Mouse (Mus musculus): Measurements from ENCODE around the gene Vmn2r83. TPM values are rescaled to one million over a fixed set of nuclear protein-coding genes. Genes with fewer than 3 reads are reported as not detected.
"Not testable (repeated sequence)": the region's sequence is repeated elsewhere in the genome, so short reads cannot be mapped to it uniquely, and the experiment has no call there.

Gene Vmn2r83
- polyA plus RNA-seq (2016; fragmentation: Nextera tagmentation; extraction: Ambion mirVana), result not detected in 2 replicates

DNA sequence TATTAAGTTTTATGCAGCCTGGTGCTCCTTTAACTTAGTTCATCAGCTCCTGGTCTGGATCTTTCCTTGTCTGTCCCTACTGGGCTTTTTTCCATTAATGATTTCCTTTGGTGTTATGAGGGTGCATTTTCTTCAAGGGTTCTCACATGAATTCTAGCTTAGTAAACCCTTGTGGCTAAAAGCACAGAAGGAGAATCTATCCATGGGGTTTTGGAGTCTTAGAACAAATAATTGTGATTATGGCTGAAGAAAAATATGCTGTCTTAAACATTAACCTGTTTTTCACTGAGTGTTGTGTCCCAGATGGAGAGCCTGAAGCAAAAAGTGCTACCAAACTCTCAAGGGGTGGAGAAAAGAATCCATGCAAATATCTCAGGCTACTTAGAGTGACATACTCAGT lies at the start of gene Vmn2r83:
Gene Vmn2r83 (plus strand): TSS at position 301 of the 400 bp plus-strand sequence.
- no peaks in the 10 kb centered on the region for H3K9me3 ChIP-seq
- no peaks in the 10 kb centered on the region for H3K36me3 ChIP-seq (replicated peaks)
- ATAC-seq (ENCODE audit: low FRiP score), result no peak
- no peak within 1 kb of the TSS for H3K4me2 ChIP-seq
- no peaks in the 10 kb centered on the region for H3K27me3 ChIP-seq
- no peaks in the 10 kb centered on the region for H3K4me1 ChIP-seq
- no peak within 1 kb of the TSS for H3K9ac ChIP-seq
- no peak within 1 kb of the TSS for H3K27ac ChIP-seq
- H3K4me3 ChIP-seq (replicated peaks), result no peak within 1 kb of the TSS

DNA sequence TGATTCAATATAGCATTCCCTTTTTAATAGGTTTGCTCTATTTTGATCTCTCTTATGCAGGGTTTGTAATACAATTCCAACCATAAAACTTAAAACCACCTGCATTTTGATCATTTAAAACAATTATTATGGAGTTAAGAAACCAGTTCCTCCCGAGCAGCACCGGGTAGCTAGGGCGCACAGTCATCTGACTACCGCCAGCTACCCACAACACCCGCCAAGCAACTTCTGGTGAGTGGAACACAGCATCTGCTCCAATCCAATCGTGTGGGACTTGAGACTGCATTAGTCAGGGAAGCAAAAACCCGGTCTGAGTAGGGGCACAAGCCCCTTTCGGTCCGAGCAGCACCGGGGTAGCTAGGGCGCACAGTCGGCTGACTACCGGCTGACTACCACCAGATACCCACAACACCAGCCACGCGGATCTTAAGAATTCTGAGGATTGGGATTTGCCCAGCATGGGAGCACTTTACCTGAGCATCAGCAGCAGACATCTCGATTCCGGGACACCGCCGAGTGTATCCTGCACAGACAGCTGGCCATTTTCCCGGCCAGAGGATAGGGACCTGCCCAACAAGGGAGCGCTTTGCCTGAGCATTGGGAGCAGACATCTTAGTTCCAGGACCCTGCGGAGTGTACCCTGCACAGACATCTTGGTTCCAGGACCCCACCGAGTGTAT lies 33.2 kb upstream of the Vmn2r83 start:
- H3K4me1 ChIP-seq; H3K4me3 ChIP-seq (replicated peaks); H3K4me2 ChIP-seq; H3K9me3 ChIP-seq; H3K27ac ChIP-seq; ATAC-seq (ENCODE audit: low FRiP score); H3K27me3 ChIP-seq; H3K9ac ChIP-seq; H3K36me3 ChIP-seq (replicated peaks): not testable (repeated sequence)
- WGBS, result 89% methylated on average over 23 of the region's 23 CpGs

DNA sequence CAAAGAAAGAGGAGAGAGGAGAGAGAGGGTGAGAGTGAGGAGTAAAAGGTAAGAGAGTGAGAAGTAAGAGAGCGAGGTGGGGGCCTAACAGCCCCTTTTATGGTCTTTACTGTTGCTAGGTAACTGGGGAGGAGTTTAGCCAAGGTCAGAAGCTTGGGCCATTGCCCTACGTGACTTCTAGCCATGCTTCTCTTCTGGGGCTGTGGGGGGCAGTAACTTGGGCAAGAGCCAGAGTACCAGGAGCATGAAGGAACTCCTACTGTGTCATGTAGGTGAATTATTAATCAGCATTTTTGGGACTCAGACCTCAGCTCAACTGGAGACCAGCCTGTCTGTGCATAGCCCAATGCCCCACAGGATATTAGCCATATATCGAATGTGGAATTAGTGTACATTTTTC lies 27.4 kb downstream of the Vmn2r83 start:
- Histone ChIP-seq H3K27me3 (no peaks in the 10 kb centered on the region), H3K36me3 (replicated peaks) (no peaks in the 10 kb centered on the region), H3K4me3 (replicated peaks) (no peak overlapping the region), H3K9me3 (no peaks in the 10 kb centered on the region), H3K4me1 (no peaks in the 10 kb centered on the region), H3K27ac (no peak overlapping the region), H3K4me2 (no peak overlapping the region), H3K9ac (no peak overlapping the region)
- ATAC-seq (ENCODE audit: low FRiP score), result no peak
- 56% methylated on average over 3 of the region's 3 CpGs for WGBS

DNA sequence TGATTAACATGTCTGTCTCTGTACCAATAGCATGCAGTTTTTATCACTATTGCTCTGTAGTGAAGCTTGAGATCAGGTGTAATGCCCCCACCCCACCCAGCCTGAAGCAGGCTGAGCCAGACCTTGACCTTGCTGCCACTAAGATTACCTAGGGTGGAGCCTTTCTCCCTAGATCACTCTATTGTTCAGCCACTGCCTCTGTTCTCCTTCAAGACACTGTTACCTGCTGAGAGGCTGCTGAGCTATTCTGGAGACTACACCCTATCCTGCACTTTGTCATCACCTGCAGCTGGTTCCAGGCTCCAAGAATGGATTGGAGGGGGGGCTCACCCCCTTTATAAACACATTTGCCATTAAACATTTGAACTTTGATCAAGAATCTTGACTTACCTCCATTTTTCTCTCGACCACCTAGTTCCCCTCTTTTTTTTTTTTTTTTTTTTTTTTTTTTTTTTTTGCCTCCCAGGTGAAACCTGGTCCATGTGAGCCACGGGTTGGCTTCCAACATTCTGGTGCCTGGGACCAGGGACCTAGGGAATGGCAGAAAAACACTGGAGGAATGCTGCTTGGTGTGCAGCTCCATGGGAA lies 28.3 kb downstream of the Vmn2r83 start:
- Histone ChIP-seq H3K9ac (no peak overlapping the region), H3K36me3 (replicated peaks) (no peaks in the 10 kb centered on the region), H3K27ac (no peak overlapping the region), H3K4me2 (no peak overlapping the region), H3K27me3 (no peaks in the 10 kb centered on the region), H3K4me1 (no peaks in the 10 kb centered on the region), H3K9me3 (no peaks in the 10 kb centered on the region), H3K4me3 (replicated peaks) (no peak overlapping the region)
- 42% methylated on average over 2 of the region's 2 CpGs for WGBS
- no peak for ATAC-seq (ENCODE audit: low FRiP score)

DNA sequence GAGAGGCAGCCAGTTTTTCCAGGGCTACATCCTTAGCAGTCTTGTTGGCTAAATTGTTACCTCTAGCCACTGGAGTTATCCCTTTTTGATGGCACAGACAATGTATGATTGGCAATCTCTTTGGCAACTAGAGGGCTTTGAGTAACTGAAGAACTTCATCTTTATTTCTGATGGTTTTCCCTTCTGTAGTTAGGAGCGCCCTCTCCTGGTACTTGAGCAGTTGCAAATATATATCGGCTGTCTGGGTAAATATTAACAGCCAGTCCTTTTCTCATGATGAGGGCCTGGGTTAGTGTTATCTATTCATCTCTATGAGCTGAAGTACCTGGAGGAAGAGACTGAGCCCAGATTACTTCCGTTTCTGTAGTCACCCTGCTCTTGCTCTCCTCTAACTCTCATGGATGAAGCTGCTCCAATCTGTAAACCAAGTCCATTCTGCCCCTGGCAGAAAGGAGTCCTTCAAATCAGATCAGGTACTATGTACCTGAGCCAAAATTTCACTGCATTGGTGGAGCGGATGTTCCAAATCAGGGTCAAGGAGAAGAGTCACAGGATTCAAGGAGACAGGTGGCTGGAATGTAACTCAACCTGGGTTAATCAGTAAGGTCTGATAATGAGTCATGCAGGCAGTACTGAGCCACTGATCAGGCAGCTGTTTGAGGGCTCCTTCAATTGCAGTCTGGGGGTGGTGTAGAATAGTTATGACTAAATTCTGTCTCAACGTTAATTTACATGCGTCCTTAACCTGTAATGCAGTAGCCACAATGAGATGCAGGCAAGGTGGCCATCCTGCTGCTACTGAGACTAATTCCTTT lies 34.5 kb downstream of the Vmn2r83 start:
- WGBS, result 71% methylated on average over 6 of the region's 6 CpGs
- ATAC-seq (ENCODE audit: low FRiP score), result no peak
- Histone ChIP-seq H3K9ac (no peak overlapping the region), H3K27ac (no peak overlapping the region), H3K4me1 (no peaks in the 10 kb centered on the region), H3K9me3 (no peaks in the 10 kb centered on the region), H3K4me2 (no peak overlapping the region), H3K36me3 (replicated peaks) (no peaks in the 10 kb centered on the region), H3K4me3 (replicated peaks) (no peak overlapping the region), H3K27me3 (no peaks in the 10 kb centered on the region)

DNA sequence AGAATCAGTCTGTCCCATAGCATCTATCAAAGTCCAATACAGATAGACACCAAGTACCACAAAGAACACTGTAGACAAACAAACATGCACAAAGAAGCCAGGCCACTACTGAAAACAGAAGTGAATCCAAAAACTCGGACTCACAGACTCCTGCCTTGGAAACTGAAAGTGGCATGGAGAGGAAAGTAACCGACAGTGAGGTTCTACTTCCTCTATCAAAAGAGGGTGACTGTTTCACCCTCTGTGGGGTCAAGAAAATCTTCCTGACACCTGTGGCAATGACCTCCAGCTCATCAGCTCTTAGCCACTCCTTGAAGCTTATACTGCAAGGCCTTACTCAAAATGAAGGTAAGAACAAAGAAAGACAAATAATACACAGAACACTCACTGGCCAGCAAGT lies 38.2 kb downstream of the Vmn2r83 start:
- no peak for ATAC-seq (ENCODE audit: low FRiP score)
- no peaks in the 10 kb centered on the region for H3K9me3 ChIP-seq
- H3K4me2 ChIP-seq, result no peak overlapping the region
- H3K27me3 ChIP-seq, result no peaks in the 10 kb centered on the region
- H3K9ac ChIP-seq, result no peak overlapping the region
- WGBS, result 85% methylated on average over 2 of the region's 2 CpGs
- H3K27ac ChIP-seq, result no peak overlapping the region
- no peaks in the 10 kb centered on the region for H3K36me3 ChIP-seq (replicated peaks)
- H3K4me1 ChIP-seq, result no peaks in the 10 kb centered on the region
- H3K4me3 ChIP-seq (replicated peaks), result no peak overlapping the region

DNA sequence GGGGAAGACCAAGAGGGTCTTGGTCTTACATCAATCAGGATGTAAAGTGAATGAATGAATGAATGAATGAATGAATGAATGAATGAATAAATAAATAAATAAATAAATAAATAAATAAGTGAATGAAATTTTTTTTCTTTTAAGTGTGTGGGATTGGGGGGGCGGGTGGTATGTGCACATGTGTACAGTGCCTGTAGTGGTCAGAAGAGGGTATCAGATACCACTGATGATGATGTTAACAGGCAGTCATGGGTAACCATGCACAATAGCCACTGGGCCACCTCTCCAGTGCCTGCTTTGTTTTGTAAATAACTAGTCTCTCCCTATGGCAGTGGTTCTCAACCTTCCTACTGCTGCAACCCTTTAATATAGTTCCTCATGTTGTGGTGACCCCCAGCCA lies 55.9 kb downstream of the Vmn2r83 start:
- Histone ChIP-seq H3K27ac (no peak overlapping the region), H3K36me3 (replicated peaks) (0 out of 2 replicates have a peak, but pooled peaks cover 4% of the 10 kb centered on the region), H3K4me3 (replicated peaks) (no peak overlapping the region), H3K4me1 (no peaks in the 10 kb centered on the region), H3K9ac (no peak overlapping the region), H3K4me2 (no peak overlapping the region), H3K9me3 (no peaks in the 10 kb centered on the region), H3K27me3 (no peaks in the 10 kb centered on the region)
- ATAC-seq (ENCODE audit: low FRiP score), result no peak
- 76% methylated on average over 1 of the region's 1 CpGs for WGBS

DNA sequence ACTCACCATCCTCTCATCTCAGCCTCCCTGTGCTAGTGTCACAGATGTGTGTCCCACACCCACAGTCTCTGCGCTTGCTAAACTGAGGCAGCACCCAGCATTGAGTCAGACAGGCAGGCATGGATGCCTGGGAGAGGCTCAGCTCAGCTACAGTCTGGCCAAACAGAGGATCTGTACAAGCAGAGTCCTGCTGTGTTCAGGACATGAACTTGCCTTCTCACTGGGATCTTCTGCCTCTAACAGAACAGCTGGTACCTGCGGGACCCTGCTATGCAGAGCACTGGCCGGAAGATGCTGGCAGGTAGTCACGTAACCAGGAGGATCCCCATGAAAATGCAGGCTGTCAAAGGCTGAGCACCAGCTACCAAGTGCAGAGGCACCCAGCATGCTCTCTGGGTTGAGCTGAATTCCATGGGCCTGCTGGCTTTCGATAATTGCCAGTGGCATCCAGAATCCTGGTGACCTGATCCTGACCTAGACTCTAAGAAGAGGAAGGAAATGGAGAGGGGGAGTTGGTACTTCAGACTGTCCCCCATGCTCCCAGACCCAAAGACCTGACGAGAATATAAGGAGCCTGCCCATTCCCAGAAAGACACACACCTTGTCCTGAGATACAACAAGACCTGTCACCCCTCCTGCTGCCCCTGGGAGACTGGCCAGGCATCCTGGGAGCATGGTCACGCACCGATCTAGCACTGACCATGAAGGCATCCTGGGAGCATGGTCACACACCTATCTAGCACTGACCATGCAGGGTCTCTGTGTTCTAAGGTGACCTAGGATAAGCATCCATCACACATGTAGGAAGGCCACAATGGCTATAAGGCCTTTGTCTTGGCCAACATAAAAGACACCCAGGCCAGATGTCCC lies 57.2 kb downstream of the Vmn2r83 start:
- H3K4me1 ChIP-seq, result no peaks in the 10 kb centered on the region
- H3K4me3 ChIP-seq (replicated peaks), result no peak overlapping the region
- H3K27me3 ChIP-seq, result no peaks in the 10 kb centered on the region
- no peak for ATAC-seq (ENCODE audit: low FRiP score)
- WGBS, result 92% methylated on average over 8 of the region's 8 CpGs
- H3K9ac ChIP-seq, result no peak overlapping the region
- no peaks in the 10 kb centered on the region for H3K9me3 ChIP-seq
- no peak overlapping the region for H3K4me2 ChIP-seq
- H3K36me3 ChIP-seq (replicated peaks), result 0 out of 2 replicates have a peak, but pooled peaks cover 4% of the 10 kb centered on the region
- H3K27ac ChIP-seq, result no peak overlapping the region

DNA sequence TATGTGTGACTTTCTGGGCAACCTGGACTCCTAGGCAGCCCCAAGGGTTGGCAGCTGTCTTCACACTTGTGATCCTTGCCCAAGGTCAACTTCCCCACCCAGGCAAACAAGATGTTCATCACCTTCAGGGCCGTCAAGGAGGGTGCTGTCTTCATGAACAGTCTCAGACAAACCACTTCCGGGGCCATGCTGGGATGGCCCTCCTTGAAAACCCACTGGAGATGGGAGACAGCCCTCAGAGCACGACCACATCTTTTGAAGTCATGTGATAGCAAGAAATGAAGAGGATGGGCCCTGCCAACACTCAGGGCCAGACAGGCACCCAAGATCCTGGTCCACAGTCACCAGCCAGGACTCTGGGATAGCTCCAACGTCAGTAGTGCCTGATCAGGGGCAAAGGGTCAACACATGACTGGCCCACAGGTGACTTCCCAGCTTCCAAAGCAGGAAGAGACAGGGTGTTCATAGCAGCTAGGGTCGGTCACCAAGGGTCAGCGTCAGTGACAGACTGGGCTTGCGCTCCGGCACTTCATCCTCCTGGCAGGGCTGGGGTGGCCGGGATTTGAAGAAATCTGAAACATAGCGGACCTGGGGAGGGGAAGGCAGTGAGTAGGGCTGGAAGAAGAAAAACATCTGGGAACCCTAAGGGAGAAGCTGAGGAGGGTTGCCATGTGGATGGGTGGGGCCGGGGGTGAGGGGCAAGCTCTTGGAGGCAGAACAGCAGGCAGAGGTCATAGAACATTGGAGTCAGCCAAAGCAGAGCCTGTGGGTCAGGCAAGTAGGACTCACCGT lies 58.3 kb downstream of the Vmn2r83 start:
- Histone ChIP-seq H3K9ac (no peak overlapping the region), H3K4me3 (replicated peaks) (no peak overlapping the region), H3K27ac (no peak overlapping the region), H3K4me2 (no peak overlapping the region), H3K4me1 (no peaks in the 10 kb centered on the region), H3K36me3 (replicated peaks) (0 out of 2 replicates have a peak, but pooled peaks cover 4% of the 10 kb centered on the region), H3K27me3 (no peaks in the 10 kb centered on the region), H3K9me3 (no peaks in the 10 kb centered on the region)
- no peak for ATAC-seq (ENCODE audit: low FRiP score)
- 95% methylated on average over 12 of the region's 12 CpGs for WGBS

DNA sequence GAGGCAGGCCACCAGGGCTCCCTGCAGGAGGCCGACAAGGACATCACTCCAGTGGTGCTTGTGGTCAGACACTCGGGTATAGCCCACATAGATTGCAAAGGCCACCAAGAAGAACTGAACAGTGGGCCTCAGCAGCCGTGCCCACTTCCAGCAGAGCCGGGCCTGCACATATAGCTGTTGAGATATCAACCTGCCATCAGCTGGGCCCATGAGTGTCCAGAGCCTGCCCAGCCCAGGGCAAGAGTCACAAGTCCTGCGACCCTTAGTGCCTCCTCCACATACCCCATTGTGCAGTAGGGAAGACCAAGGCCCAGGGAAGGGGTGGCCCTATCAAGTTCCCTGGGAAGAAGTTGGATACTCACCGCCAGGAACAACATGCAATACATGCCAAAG lies 58.9 kb downstream of the Vmn2r83 start:
- H3K4me2 ChIP-seq, result no peak overlapping the region
- H3K27me3 ChIP-seq, result peaks cover 2% of the 10 kb centered on the region; the same call in 1 of the 2 replicates
- H3K9me3 ChIP-seq, result no peaks in the 10 kb centered on the region
- 96% methylated on average over 6 of the region's 6 CpGs for WGBS
- ATAC-seq (ENCODE audit: low FRiP score), result no peak
- H3K9ac ChIP-seq, result no peak overlapping the region
- H3K36me3 ChIP-seq (replicated peaks), result 0 out of 2 replicates have a peak, but pooled peaks cover 4% of the 10 kb centered on the region
- H3K4me3 ChIP-seq (replicated peaks), result no peak overlapping the region
- H3K4me1 ChIP-seq, result no peaks in the 10 kb centered on the region
- no peak overlapping the region for H3K27ac ChIP-seq

DNA sequence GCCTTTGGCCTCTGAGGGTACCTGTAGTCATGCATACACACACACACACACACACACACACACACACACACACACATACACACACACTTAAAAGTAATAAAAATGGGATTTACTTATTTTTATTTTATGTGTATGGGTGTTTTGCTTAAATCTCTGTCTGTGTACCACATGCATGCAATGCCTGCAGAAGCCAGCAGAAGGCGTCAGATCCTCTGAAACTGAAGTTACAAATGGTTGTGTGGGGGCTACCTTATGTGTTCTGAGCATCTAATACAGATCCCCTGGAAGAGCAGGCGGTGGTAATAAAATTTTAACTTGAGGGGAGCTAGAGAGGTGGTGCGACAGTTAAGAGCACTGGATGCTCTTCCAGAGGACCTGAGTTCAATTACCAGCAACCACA lies 59.5 kb downstream of the Vmn2r83 start:
- Histone ChIP-seq H3K4me3 (replicated peaks) (no peak overlapping the region), H3K27me3 (peaks cover 4% of the 10 kb centered on the region; the same call in 1 of the 2 replicates), H3K9ac (no peak overlapping the region), H3K36me3 (replicated peaks) (0 out of 2 replicates have a peak, but pooled peaks cover 4% of the 10 kb centered on the region), H3K9me3 (no peaks in the 10 kb centered on the region), H3K27ac (no peak overlapping the region), H3K4me1 (0 out of 2 replicates have a peak, but pooled peaks cover 5% of the 10 kb centered on the region), H3K4me2 (no peak overlapping the region)
- ATAC-seq (ENCODE audit: low FRiP score), result no peak
- WGBS, result 84% methylated on average over 3 of the region's 3 CpGs

Measured in forebrain, embryonic 12.5 days (tissue).